Mouse (Mus musculus): ENCODE data around the gene Lce6a. TPM values are rescaled to one million over a fixed set of nuclear protein-coding genes. Genes with fewer than 3 reads are reported as not detected.

Lce6a gene
- polyA plus RNA-seq (2012; rRNA removed) = 0.66 and 0.89 TPM in 2 replicates

- Histone ChIP-seq H3K4me3 (ENCODE audit: control insufficient read depth, low read depth, low read length) (no peak within 1 kb of the TSS), H3K4me1 (ENCODE audit: control insufficient read depth, insufficient read depth, low read length) (no peaks in the 10 kb centered on the region), H3K27ac (ENCODE audit: control insufficient read depth, insufficient read depth, low read depth, low read length) (no peak within 1 kb of the TSS), H3K27me3 (ENCODE audit: control insufficient read depth, insufficient read depth, low read length) (no peaks in the 10 kb centered on the region), H3K36me3 (ENCODE audit: control insufficient read depth, insufficient read depth, low read length) (no peaks in the 10 kb centered on the region)
- TF ChIP-seq POLR2A (IDR thresholded peaks at IDR 0.05; ENCODE audit: control insufficient read depth, low read depth, low read length) = no peak
- TF ChIP-seq CTCF (IDR thresholded peaks at IDR 0.05; ENCODE audit: control insufficient read depth, insufficient read depth, insufficient replicate concordance, low read depth, low read length) = no peak
These were observed at the start of gene Lce6a for GRCm38 (mm10) chr3:92621560-92621959. Gene Lce6a (minus strand): TSS chr3:92621660.

- H3K4me1 ChIP-seq (ENCODE audit: control insufficient read depth, insufficient read depth, low read length) = no peaks in the 10 kb centered on the region
- H3K27ac ChIP-seq (ENCODE audit: control insufficient read depth, insufficient read depth, low read depth, low read length) = no peak within 1 kb of the TSS
- H3K4me3 ChIP-seq (ENCODE audit: control insufficient read depth, low read depth, low read length) = no peak within 1 kb of the TSS
- no peaks in the 10 kb centered on the region for H3K27me3 ChIP-seq (ENCODE audit: control insufficient read depth, insufficient read depth, low read length)
- TF ChIP-seq POLR2A (IDR thresholded peaks at IDR 0.05; ENCODE audit: control insufficient read depth, low read depth, low read length) (no peak), CTCF (IDR thresholded peaks at IDR 0.05; ENCODE audit: control insufficient read depth, insufficient read depth, insufficient replicate concordance, low read depth, low read length) (no peak)
- no peaks in the 10 kb centered on the region for H3K36me3 ChIP-seq (ENCODE audit: control insufficient read depth, insufficient read depth, low read length)
These were observed 48.8 kb upstream of the Lce6a start, which contains the start of gene Lce1a2 for GRCm38 (mm10) chr3:92670215-92670614. Gene Lce1a2 (minus strand): TSS chr3:92670315.

GRCm38 (mm10) chr3:92656826-92657225, 35.4 kb upstream of the Lce6a start, which contains the start of gene Lce1b:
Gene Lce1b (minus strand): TSS chr3:92656926.
- Histone ChIP-seq H3K27ac (ENCODE audit: control insufficient read depth, insufficient read depth, low read depth, low read length) (no peak within 1 kb of the TSS), H3K4me1 (ENCODE audit: control insufficient read depth, insufficient read depth, low read length) (no peaks in the 10 kb centered on the region), H3K4me3 (ENCODE audit: control insufficient read depth, low read depth, low read length) (no peak within 1 kb of the TSS), H3K36me3 (ENCODE audit: control insufficient read depth, insufficient read depth, low read length) (no peaks in the 10 kb centered on the region), H3K27me3 (ENCODE audit: control insufficient read depth, insufficient read depth, low read length) (no peaks in the 10 kb centered on the region)
- TF ChIP-seq CTCF (IDR thresholded peaks at IDR 0.05; ENCODE audit: control insufficient read depth, insufficient read depth, insufficient replicate concordance, low read depth, low read length) (no peak), POLR2A (IDR thresholded peaks at IDR 0.05; ENCODE audit: control insufficient read depth, low read depth, low read length) (no peak)

GRCm38 (mm10) chr3:92648207-92648606, 26.7 kb upstream of the Lce6a start, which contains the start of gene Lce1a1:
Gene Lce1a1 (minus strand): TSS chr3:92648307.
- no peaks in the 10 kb centered on the region for H3K4me1 ChIP-seq (ENCODE audit: control insufficient read depth, insufficient read depth, low read length)
- TF ChIP-seq CTCF (IDR thresholded peaks at IDR 0.05; ENCODE audit: control insufficient read depth, insufficient read depth, insufficient replicate concordance, low read depth, low read length) (no peak), POLR2A (IDR thresholded peaks at IDR 0.05; ENCODE audit: control insufficient read depth, low read depth, low read length) (no peak)
- H3K27me3 ChIP-seq (ENCODE audit: control insufficient read depth, insufficient read depth, low read length) = no peaks in the 10 kb centered on the region
- no peak within 1 kb of the TSS for H3K4me3 ChIP-seq (ENCODE audit: control insufficient read depth, low read depth, low read length)
- H3K36me3 ChIP-seq (ENCODE audit: control insufficient read depth, insufficient read depth, low read length) = no peaks in the 10 kb centered on the region
- H3K27ac ChIP-seq (ENCODE audit: control insufficient read depth, insufficient read depth, low read depth, low read length) = no peak within 1 kb of the TSS

GRCm38 (mm10) chr3:92639854-92640253, 18.4 kb upstream of the Lce6a start:
- H3K27ac ChIP-seq (ENCODE audit: control insufficient read depth, insufficient read depth, low read depth, low read length) = peak overlapping the region; percentile 73
- H3K4me1 ChIP-seq (ENCODE audit: control insufficient read depth, insufficient read depth, low read length) = no peaks in the 10 kb centered on the region
- peak overlapping the region; percentile 82 for H3K4me3 ChIP-seq (ENCODE audit: control insufficient read depth, low read depth, low read length)
- H3K27me3 ChIP-seq (ENCODE audit: control insufficient read depth, insufficient read depth, low read length) = no peaks in the 10 kb centered on the region
- H3K36me3 ChIP-seq (ENCODE audit: control insufficient read depth, insufficient read depth, low read length) = no peaks in the 10 kb centered on the region
- no peak for TF ChIP-seq CTCF (IDR thresholded peaks at IDR 0.05; ENCODE audit: control insufficient read depth, insufficient read depth, insufficient replicate concordance, low read depth, low read length)
- TF ChIP-seq POLR2A (IDR thresholded peaks at IDR 0.05; ENCODE audit: control insufficient read depth, low read depth, low read length) = peak; percentile 63

GRCm38 (mm10) chr3:92638653-92638991, 17.2 kb upstream of the Lce6a start:
- no peaks in the 10 kb centered on the region for H3K36me3 ChIP-seq (ENCODE audit: control insufficient read depth, insufficient read depth, low read length)
- TF ChIP-seq CTCF (IDR thresholded peaks at IDR 0.05; ENCODE audit: control insufficient read depth, insufficient read depth, insufficient replicate concordance, low read depth, low read length) (no peak), POLR2A (IDR thresholded peaks at IDR 0.05; ENCODE audit: control insufficient read depth, low read depth, low read length) (no peak)
- no peaks in the 10 kb centered on the region for H3K4me1 ChIP-seq (ENCODE audit: control insufficient read depth, insufficient read depth, low read length)
- no peak overlapping the region for H3K27ac ChIP-seq (ENCODE audit: control insufficient read depth, insufficient read depth, low read depth, low read length)
- H3K27me3 ChIP-seq (ENCODE audit: control insufficient read depth, insufficient read depth, low read length) = no peaks in the 10 kb centered on the region
- H3K4me3 ChIP-seq (ENCODE audit: control insufficient read depth, low read depth, low read length) = no peak overlapping the region

- Histone ChIP-seq H3K4me3 (ENCODE audit: control insufficient read depth, low read depth, low read length) (no peak overlapping the region), H3K27ac (ENCODE audit: control insufficient read depth, insufficient read depth, low read depth, low read length) (no peak overlapping the region), H3K27me3 (ENCODE audit: control insufficient read depth, insufficient read depth, low read length) (no peaks in the 10 kb centered on the region), H3K4me1 (ENCODE audit: control insufficient read depth, insufficient read depth, low read length) (no peaks in the 10 kb centered on the region), H3K36me3 (ENCODE audit: control insufficient read depth, insufficient read depth, low read length) (no peaks in the 10 kb centered on the region)
- TF ChIP-seq CTCF (IDR thresholded peaks at IDR 0.05; ENCODE audit: control insufficient read depth, insufficient read depth, insufficient replicate concordance, low read depth, low read length) = no peak
- TF ChIP-seq POLR2A (IDR thresholded peaks at IDR 0.05; ENCODE audit: control insufficient read depth, low read depth, low read length) = no peak
These were observed 16.5 kb upstream of the Lce6a start for GRCm38 (mm10) chr3:92637745-92638652.

Data from testis, adult 2 months (tissue).